Mouse (Mus musculus): ENCODE data around the gene Nap1l5.

DNA sequence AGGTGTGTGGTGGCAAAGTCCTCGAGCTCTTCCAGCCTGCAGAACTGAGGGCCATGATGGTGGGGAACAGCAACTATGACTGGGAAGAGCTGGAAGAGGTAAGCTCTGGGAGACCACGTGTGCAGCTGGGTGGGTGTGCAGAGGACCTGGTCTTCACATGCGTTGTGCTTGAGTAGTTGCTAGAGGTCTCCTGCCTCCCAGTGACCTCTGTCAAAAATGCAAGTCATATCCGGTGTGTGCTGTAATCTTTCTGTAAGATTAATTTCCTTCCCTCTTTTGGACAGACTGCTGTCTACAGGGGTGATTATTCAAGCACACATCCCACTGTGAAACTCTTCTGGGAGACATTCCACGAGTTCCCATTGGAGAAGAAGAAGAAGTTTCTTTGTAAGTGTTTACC lies 9.6 kb upstream of the Nap1l5 start:
- TF ChIP-seq POLR2A (IDR thresholded peaks at IDR 0.05; ENCODE audit: low read depth, low read length) = no peak
- no peak for TF ChIP-seq CTCF (IDR thresholded peaks at IDR 0.05; ENCODE audit: extremely low read depth, insufficient read depth, insufficient read length, insufficient replicate concordance)
